Mouse (Mus musculus): Measurements from ENCODE around the gene Gli2.
A peak's percentile ranks its signal among the peaks of the same experiment; 100 is the strongest.

The Gli2 gene

DNA sequence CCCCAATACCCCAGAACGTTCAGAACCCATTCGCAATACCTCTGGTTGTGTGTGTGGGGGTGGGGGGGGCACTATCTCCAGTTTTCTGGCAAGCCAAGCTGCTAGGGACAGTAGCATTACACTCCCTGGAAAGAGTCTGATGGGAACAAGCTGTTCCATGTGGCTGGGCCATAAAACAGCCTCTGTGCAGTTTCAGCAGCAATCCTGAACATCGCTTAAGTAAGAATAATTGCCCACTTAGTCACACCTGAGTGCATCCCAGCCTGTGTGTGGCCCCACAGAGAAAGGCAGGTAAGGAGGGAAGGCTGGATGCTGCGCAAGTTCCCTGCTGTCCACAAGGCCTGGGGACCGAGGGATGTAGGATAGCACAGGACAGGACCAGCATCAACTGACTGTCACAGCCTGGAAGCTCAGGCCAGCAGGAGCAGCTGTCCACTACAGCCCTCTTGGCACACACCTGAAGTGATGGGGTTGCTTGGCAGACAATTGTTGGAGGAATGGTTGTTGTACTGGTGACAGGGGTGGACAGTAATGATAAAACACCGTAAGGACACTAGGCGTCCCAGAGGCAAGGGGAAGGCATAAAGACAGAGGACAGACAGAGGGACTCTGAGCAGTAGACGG lies 58.8 kb downstream of the Gli2 start:
- no peak for DNase-seq (ENCODE audit: low read depth, low spot score)

DNA sequence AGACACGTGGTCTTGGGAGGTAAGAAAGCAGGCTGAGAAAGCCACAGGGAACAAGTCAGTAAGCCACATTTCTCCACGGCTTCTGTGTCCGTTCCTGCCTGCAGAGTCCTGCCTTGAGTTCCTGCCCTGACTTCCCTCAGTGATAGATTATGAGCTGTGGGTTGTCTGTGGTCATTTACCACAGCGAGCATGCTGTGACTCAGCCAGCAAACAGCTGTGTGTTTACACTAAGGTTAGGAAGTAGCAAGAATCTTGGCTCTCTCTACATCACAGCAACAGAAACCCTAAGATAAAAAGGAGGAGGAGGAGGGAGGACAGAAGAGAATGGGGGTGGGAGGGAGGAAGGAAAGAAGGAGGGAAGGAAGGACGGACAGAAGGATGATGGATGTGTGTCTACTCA lies 59.6 kb downstream of the Gli2 start:
- no peak for DNase-seq (ENCODE audit: low read depth, low spot score)

GRCm38 (mm10) chr1:118988331-118988730 lies 65.1 kb downstream of the Gli2 start:
- no peak for DNase-seq (ENCODE audit: low read depth, low spot score)

GRCm38 (mm10) chr1:118987538-118987937 lies 65.9 kb downstream of the Gli2 start:
- DNase-seq (ENCODE audit: low read depth, low spot score): no peak

DNA sequence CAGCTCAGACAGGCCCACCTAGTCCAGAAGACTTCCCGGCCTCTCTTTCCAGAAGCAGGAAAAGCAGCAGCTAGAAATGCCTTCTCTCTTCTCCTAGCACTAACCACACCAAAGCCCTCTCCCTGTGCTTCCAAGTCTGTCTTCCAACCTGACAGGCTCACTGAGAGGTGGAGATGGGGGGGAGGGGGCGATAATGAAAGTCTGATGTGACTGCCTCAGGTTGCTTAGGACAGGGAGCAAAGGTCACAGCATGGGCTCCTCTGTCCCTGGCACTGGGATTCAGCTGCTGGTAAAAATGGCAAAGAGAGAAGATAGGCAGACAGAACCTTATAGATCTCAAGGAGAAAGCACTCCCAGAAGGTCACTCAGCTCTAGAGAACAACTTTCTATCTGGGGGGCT lies 70.0 kb downstream of the Gli2 start:
- DNase-seq (ENCODE audit: low read depth, low spot score): no peak

DNA sequence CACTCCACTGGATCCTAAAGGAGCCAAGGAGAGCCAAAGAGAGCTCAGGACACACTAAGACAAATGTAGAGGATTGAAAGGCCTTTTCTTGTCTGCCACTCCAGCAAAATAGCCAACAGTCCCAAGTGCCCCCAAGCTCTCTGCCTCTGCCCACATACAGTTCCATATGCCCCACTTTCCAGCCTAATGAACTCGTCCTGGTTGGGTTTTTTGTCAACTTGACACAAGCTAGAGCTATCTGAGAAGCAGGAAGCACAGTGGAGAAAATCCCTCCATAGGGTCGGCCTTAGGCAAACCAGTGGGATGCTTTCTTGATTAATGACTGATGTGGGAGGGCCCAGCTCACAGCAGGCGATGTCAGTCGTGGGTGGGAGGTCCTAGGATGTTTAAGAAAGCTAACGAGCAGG lies 70.6 kb downstream of the Gli2 start:
- peak; percentile 72 for DNase-seq (ENCODE audit: low read depth, low spot score)

GRCm38 (mm10) chr1:118981943-118982804 lies 71.2 kb downstream of the Gli2 start:
- DNase-seq (ENCODE audit: low read depth, low spot score): peak; percentile 88

DNA sequence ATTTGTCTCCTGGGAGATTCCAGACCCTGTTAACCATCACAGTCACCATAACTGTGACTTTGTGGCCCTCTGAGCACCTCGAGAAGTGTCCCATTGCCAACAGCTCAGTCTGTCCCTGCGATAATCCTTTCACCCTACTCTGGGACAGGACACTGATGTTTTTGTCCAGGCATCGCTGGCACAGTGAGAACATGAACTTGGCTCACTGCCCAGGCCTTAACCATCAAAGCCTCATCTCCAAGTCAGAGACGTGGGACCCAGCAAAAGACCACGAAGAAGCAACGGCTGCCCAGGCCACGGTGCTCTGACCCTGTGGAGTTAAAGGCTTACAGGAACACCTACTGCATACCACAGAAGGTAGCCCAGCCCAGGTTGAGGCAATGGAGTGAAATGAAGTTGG lies 72.8 kb downstream of the Gli2 start:
- no peak for DNase-seq (ENCODE audit: low read depth, low spot score)

DNA sequence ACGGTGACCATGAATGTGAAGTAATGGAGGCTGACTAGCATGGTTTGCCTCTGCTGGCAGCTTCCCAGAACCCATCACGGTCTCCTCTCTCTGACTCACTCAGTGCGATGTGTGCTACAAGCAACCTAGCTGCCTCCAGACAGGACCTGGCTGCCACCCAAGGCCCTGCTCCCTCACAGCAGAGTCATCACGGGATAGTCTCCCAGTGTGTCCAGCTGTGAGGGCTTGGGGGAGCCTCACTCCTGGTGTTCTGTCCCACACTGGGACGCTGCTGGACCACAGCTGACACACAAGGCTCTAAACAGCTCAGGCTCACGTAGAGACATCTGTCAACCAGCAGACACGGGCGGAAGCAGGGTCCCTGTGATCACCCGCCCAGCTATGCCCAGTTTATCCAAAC lies 76.8 kb downstream of the Gli2 start:
- DNase-seq (ENCODE audit: low read depth, low spot score): no peak

DNA sequence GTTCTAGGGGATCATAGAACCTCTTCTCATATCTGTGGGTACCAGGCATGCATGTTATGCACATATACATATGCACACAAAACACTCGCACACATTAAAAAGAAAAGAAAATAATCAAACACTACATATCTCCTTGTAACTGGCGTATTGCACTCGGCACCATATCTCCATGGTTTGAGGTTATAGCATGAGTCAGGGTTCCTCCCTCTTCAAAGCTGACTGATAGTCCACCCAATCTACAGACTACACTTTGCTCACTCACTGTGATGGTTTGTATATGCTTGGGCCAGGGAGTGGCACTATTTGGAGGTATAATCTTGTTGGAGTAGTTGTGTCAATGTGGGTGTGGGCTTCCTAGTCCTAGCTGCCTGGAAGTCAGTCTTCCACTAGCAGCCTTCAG lies 78.0 kb downstream of the Gli2 start:
- no peak for DNase-seq (ENCODE audit: low read depth, low spot score)

DNA sequence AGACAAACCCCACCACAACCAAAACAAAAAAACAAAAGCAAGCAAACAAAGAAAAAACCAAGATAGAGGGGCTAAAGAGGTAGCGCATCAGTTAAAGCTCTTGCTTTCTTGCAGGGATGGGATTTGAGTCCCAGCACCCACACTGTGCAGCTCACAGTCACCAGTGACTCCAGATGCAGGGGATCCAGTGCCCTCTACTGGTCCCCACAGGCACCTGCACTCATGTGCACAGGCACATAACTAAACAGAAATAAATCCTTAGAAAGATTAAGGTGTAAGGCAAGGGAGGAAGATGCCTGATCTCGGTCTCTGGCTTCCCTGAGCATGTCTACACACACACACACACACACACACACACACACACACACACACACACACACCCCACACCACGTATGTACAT lies 83.4 kb downstream of the Gli2 start:
- no peak for DNase-seq (ENCODE audit: low read depth, low spot score)

- no peak for DNase-seq (ENCODE audit: low read depth, low spot score)
These were observed 84.0 kb downstream of the Gli2 start for GRCm38 (mm10) chr1:118969409-118969808.

DNA sequence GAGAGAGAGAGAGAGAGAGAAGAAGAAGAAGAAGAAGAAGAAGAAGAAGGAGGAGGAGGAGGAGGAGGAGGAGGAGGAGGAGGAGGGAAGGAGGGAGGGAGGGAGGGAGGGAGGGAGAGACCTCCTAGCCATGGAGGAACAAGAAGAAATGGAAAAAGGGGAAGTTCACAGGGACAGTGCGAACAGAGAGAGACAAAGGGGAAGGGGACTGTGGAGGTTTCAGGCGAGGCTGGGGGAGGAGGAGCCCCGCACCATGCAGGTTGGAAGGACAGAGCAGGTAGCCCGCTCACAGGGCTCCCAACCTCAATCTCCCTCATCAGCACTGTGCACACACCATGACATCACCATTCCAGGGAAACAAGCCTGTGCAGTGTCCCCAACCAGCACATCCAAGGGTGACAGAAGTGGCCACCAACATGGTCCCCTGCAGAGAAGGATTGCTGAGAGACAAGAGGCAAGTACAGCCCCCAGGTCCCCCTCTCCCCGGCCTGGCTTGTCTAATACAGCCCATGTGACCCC lies 84.7 kb downstream of the Gli2 start:
- no peak for DNase-seq (ENCODE audit: low read depth, low spot score)

DNA sequence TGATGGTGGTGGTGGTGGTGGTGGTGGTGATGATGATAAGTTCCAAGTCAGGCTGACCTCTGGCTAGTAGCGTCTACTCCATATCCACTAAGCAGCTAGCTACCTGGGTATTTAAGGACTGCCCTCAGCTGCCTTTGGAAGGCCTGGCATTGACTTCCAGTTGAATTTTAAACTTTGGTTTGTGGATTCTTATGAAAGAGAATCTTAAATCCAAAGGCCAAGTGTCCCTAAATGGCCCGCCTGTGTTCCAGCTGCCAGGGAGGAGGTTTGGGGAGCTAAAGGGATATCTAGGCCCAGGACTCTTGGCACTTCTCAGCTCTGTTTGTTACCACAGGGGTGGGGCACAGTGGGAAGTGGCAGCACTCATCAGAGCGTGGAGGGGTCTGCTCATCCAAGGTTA lies 85.4 kb downstream of the Gli2 start:
- no peak for DNase-seq (ENCODE audit: low read depth, low spot score)

GRCm38 (mm10) chr1:118967281-118967680 lies 86.1 kb downstream of the Gli2 start:
- DNase-seq (ENCODE audit: low read depth, low spot score): no peak

- no peak for DNase-seq (ENCODE audit: low read depth, low spot score)
These were observed 94.8 kb downstream of the Gli2 start for GRCm38 (mm10) chr1:118958644-118959043.

DNA sequence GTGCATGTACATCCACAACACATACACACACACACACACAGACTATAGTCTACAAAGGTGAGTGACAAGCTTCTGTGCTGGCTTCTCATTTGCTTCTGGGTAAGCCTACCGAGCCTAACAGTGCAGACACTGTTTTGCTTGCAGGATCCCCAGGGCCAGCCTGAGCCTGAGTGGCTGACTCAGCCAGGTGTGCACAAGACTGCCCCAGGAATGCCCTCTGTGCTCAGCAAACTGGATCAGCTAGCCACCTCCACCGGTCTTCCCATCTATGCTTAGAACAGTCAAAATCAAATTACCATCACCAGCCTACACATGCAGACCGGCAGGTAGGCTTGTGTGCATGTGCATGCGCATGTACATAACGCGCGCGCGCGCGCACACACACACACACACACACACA lies 97.6 kb downstream of the Gli2 start:
- DNase-seq (ENCODE audit: low read depth, low spot score): no peak

- peak; percentile 74 for DNase-seq (ENCODE audit: low read depth, low spot score)
These were observed 98.8 kb downstream of the Gli2 start for GRCm38 (mm10) chr1:118954434-118955301.

DNA sequence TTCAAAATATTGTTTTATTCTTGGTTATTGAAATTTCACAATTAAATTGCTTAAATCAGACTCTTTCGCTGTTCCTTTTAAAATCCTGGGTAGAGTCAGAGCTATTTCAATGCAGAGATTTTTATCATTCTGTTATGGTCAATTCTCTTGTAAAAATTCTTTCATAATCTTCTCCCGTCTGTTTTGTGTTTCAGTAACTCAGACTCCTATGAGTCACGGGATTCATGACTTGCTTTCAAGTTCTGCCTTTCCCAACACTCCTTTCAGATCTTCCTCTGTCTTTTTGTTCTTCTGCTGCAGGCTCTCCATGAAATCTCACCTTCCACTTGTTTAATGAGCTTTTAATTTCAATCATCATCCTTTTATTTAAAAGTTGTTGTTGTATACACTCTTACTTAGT lies 100.4 kb downstream of the Gli2 start:
- no peak for DNase-seq (ENCODE audit: low read depth, low spot score)

DNA sequence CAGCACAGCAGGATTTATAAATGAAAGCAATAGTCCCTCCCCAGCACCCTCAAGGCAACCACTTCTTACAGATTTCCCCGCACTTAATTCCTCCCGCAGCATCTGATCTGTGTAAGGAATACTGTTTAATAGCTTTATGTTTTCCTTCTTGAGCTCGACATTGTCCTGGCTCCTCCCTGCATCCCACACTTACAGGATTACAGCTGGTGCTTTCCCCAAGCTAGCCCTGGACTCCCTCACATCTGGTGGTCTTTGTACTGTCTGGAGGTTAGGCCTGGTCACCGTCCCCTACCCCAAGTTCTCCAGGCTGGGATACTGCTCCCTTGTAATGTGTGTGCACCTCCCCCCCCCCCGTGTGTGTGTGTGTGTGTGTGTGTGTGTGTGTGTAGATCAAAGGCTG lies 101.1 kb downstream of the Gli2 start:
- DNase-seq (ENCODE audit: low read depth, low spot score): no peak

GRCm38 (mm10) chr1:118948407-118948806 lies 105.0 kb downstream of the Gli2 start:
- DNase-seq (ENCODE audit: low read depth, low spot score): no peak

GRCm38 (mm10) chr1:118947221-118947620 lies 106.2 kb downstream of the Gli2 start:
- DNase-seq (ENCODE audit: low read depth, low spot score): no peak

All from mesoderm, embryonic 11.5 days (tissue).